ENCODE assay signal across 15 mouse cellular contexts in genomic region chr6:112516496-112516895, GRCm38 (mm10). TPM values are rescaled to one million over a fixed set of nuclear protein-coding genes. Genes with fewer than 3 reads are reported as not detected.
A peak's percentile ranks its signal among the peaks of the same experiment; 100 is the strongest.
DNase-seq lines count a peak whose midpoint lies in the region; ATAC-seq and TF ChIP-seq lines count a peak whose summit lies in the region.
"Had no signal": no experiment of that assay in that cellular context is flagged by ENCODE, and none has a peak within 500 bp of the region (broad histone marks: within the 10 kb centered on the region; RNA-seq: fewer than 3 reads in every experiment).

No protein-coding gene starts in this region.

- WGBS in kidney, embryonic 15.5 days = 16% methylated on average over 1 of the region's 1 CpGs
- WGBS in embryonic facial prominence, embryonic 12.5 days = 8% methylated on average over 1 of the region's 1 CpGs
- WGBS in hindbrain, postnatal 0 days = 0% methylated on average over 1 of the region's 1 CpGs
- WGBS in neural tube, embryonic 13.5 days = 4% methylated on average over 1 of the region's 1 CpGs

- no peak overlapping the region for H3K9ac ChIP-seq in kidney, embryonic 15.5 days
- H3K9ac ChIP-seq in embryonic facial prominence, embryonic 12.5 days = no peak overlapping the region
- H3K9ac ChIP-seq in hindbrain, postnatal 0 days (replicated peaks; ENCODE audit: low read length) = no peak overlapping the region
- no peak overlapping the region for H3K9ac ChIP-seq in neural tube, embryonic 13.5 days
- H3K9ac ChIP-seq: liver, embryonic 13.5 days; stomach, embryonic 15.5 days had no signal

- ATAC-seq in kidney, embryonic 15.5 days (replicated peaks; ENCODE audit: low FRiP score) = peak; percentile 84
- ATAC-seq in embryonic facial prominence, embryonic 12.5 days (ENCODE audit: insufficient number of reproducible peaks, insufficient read depth, low FRiP score, low TSS enrichment) = peak; percentile 64
- peak; percentile 70 for ATAC-seq in hindbrain, postnatal 0 days
- peak; percentile 40; the same call in 1 of the 2 replicates for ATAC-seq in neural tube, embryonic 13.5 days (ENCODE audit: low read depth)

- no peak overlapping the region for H3K4me3 ChIP-seq in kidney, embryonic 15.5 days (replicated peaks)
- H3K4me3 ChIP-seq in embryonic facial prominence, embryonic 12.5 days = no peak overlapping the region
- no peak overlapping the region for H3K4me3 ChIP-seq in hindbrain, postnatal 0 days (ENCODE audit: low read length)
- no peak overlapping the region for H3K4me3 ChIP-seq in neural tube, embryonic 13.5 days
- H3K4me3 ChIP-seq: liver, embryonic 13.5 days; stomach, embryonic 15.5 days had no signal

- H3K4me2 ChIP-seq in kidney, embryonic 15.5 days = no peak overlapping the region
- H3K4me2 ChIP-seq in embryonic facial prominence, embryonic 12.5 days (replicated peaks) = no peak overlapping the region
- no peak overlapping the region for H3K4me2 ChIP-seq in hindbrain, postnatal 0 days (ENCODE audit: low read depth, low read length)
- H3K4me2 ChIP-seq in neural tube, embryonic 13.5 days = no peak overlapping the region
- H3K4me2 ChIP-seq: liver, embryonic 13.5 days; stomach, embryonic 15.5 days had no signal

- no peak overlapping the region for H3K27ac ChIP-seq in kidney, embryonic 15.5 days
- H3K27ac ChIP-seq in embryonic facial prominence, embryonic 12.5 days = no peak overlapping the region
- no peak overlapping the region for H3K27ac ChIP-seq in hindbrain, postnatal 0 days
- no peak overlapping the region for H3K27ac ChIP-seq in neural tube, embryonic 13.5 days (replicated peaks)
- H3K27ac ChIP-seq: liver, embryonic 13.5 days; stomach, embryonic 15.5 days had no signal

- no peaks in the 10 kb centered on the region for H3K36me3 ChIP-seq in kidney, embryonic 15.5 days
- H3K36me3 ChIP-seq in embryonic facial prominence, embryonic 12.5 days = no peaks in the 10 kb centered on the region
- H3K36me3 ChIP-seq in hindbrain, postnatal 0 days (ENCODE audit: insufficient read depth, low read length) = no peaks in the 10 kb centered on the region
- H3K36me3 ChIP-seq in neural tube, embryonic 13.5 days = no peaks in the 10 kb centered on the region
- H3K36me3 ChIP-seq: liver, embryonic 13.5 days; stomach, embryonic 15.5 days had no signal

- DNase-seq in kidney, postnatal 36 days = no peak
- DNase-seq in hindbrain, postnatal 0 days (ENCODE audit: low spot score) = peak; percentile 38
- DNase-seq in left cerebral cortex, adult 9 months (ENCODE audit: low spot score in 2 of 2) = no peak
- DNase-seq in cerebellum, adult 9-11 months = no peak
- no peak for DNase-seq in heart, adult 11 months
- DNase-seq: kidney, postnatal 4 days; liver, embryonic 13.5 days; lung, postnatal 4 days; thymus, postnatal 4 days had no signal

- no peaks in the 10 kb centered on the region for H3K27me3 ChIP-seq in kidney, embryonic 15.5 days
- no peaks in the 10 kb centered on the region for H3K27me3 ChIP-seq in embryonic facial prominence, embryonic 12.5 days
- H3K27me3 ChIP-seq in hindbrain, postnatal 0 days (ENCODE audit: insufficient read depth, low read length) = peaks cover 4% of the 10 kb centered on the region; the same call in 1 of the 2 replicates
- peaks cover 61% of the 10 kb centered on the region for H3K27me3 ChIP-seq in neural tube, embryonic 13.5 days
- H3K27me3 ChIP-seq: liver, embryonic 13.5 days; stomach, embryonic 15.5 days had no signal

- H3K9me3 ChIP-seq in kidney, embryonic 15.5 days (replicated peaks) = no peaks in the 10 kb centered on the region
- H3K9me3 ChIP-seq in embryonic facial prominence, embryonic 12.5 days = no peaks in the 10 kb centered on the region
- H3K9me3 ChIP-seq in hindbrain, postnatal 0 days (ENCODE audit: low read length) = no peaks in the 10 kb centered on the region
- H3K9me3 ChIP-seq in neural tube, embryonic 13.5 days = no peaks in the 10 kb centered on the region
- H3K9me3 ChIP-seq: liver, embryonic 13.5 days; stomach, embryonic 15.5 days had no signal

- no peak for TF ChIP-seq CTCF in hindbrain, postnatal 0 days (IDR thresholded peaks at IDR 0.05; ENCODE audit: low read depth)

- peaks cover 7% of the 10 kb centered on the region; the same call in 1 of the 2 replicates for H3K4me1 ChIP-seq in kidney, embryonic 15.5 days
- H3K4me1 ChIP-seq in embryonic facial prominence, embryonic 12.5 days = peaks cover 5% of the 10 kb centered on the region; the same call in 1 of the 2 replicates
- no peaks in the 10 kb centered on the region for H3K4me1 ChIP-seq in hindbrain, postnatal 0 days (ENCODE audit: insufficient read depth, low read length)
- peaks cover 8% of the 10 kb centered on the region for H3K4me1 ChIP-seq in neural tube, embryonic 13.5 days (replicated peaks)
- H3K4me1 ChIP-seq: liver, embryonic 13.5 days; stomach, embryonic 15.5 days had no signal

RNA-seq across cellular contexts. Expression of gene Oxtr, which starts 26.8 kb away (rescaled TPM):
- 5.8 and 6.0 TPM in 2 replicates for polyA plus RNA-seq in kidney, embryonic 15.5 days (2015; fragmentation: Nextera tagmentation; extraction: Ambion mirVana)
- polyA plus RNA-seq in embryonic facial prominence, embryonic 12.5 days (2016; fragmentation: Nextera tagmentation; extraction: Ambion mirVana) = 0.31 and 0.90 TPM in 2 replicates
- total RNA-seq in hindbrain, postnatal 0 days (2014; rRNA removed) = 5.2 and 8.4 TPM in 2 replicates
- 2.2 and 2.7 TPM in 2 replicates for polyA plus RNA-seq in hindbrain, postnatal 0 days (2015; fragmentation: Nextera tagmentation; extraction: Ambion mirVana)
- polyA plus RNA-seq in neural tube, embryonic 13.5 days (2015; fragmentation: Nextera tagmentation; extraction: Ambion mirVana) = 0.63 and 1.4 TPM in 2 replicates
- total RNA-seq: hematopoietic stem cell, adult 5-6 weeks; MEL had no signal
- polyA plus RNA-seq: liver, embryonic 13.5 days had no signal

RNA-seq across cellular contexts. Expression of gene Cav3, which starts 57.2 kb away (rescaled TPM):
- polyA plus RNA-seq in kidney, embryonic 15.5 days (2015; fragmentation: Nextera tagmentation; extraction: Ambion mirVana) = 2.1 and 5.2 TPM in 2 replicates
- polyA plus RNA-seq in embryonic facial prominence, embryonic 12.5 days (2016; fragmentation: Nextera tagmentation; extraction: Ambion mirVana) = 0.71 and 1.2 TPM in 2 replicates
- total RNA-seq in hindbrain, postnatal 0 days (2014; rRNA removed) = not detected in 2 replicates
- polyA plus RNA-seq in hindbrain, postnatal 0 days (2015; fragmentation: Nextera tagmentation; extraction: Ambion mirVana) = 0.16 TPM in 1 of 2 replicates, not detected in the other
- polyA plus RNA-seq in neural tube, embryonic 13.5 days (2015; fragmentation: Nextera tagmentation; extraction: Ambion mirVana) = 0.50 and 1.1 TPM in 2 replicates
- total RNA-seq: hematopoietic stem cell, adult 5-6 weeks; MEL had no signal
